Mouse (Mus musculus): ENCODE measurements at regions not wholly inside any gene's neighbourhood (a gene's known extent, or its start where the extent isn't known, plus 50 kb on each side); places are given as distances from the start of the nearest gene placed in this dataset.

DNA sequence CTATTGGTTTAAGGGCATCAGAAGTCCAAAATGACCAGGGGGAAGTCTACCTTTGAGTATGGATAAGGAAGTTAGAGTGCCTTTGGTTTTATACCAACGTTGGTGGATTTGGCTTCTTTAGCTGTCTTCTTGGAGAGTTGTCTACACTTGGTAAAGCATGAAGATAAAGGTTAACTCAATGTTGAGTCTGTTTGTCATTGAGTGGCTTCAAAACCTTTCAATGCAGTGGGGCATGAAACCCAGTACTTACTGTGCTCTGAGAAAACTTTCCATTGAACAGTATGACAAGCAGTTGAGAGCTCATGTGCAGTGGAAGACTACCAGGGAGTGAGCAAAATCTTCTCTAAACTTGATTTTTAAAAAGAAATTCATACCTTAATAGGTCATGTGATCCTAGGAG is 445.7 kb downstream of the Irx1 start:
- Histone ChIP-seq H3K4me1 (ENCODE audit: control insufficient read depth in 1 of 2, insufficient read depth in 2 of 2, low read length in 2 of 2) (no peaks in the 10 kb centered on the region), H3K9me3 (replicated peaks; ENCODE audit: insufficient read depth, low read length) (no peaks in the 10 kb centered on the region), H3K27me3 (ENCODE audit: control insufficient read depth in 1 of 2, insufficient read depth in 2 of 2, low read length in 2 of 2) (no peaks in the 10 kb centered on the region), H3K4me3 (ENCODE audit: control insufficient read depth in 1 of 2, insufficient read depth in 1 of 2, low read depth in 2 of 2, low read length in 2 of 2) (no peak overlapping the region), H3K9ac (ENCODE audit: control insufficient read depth, low read depth, low read length, poor library complexity, severe bottlenecking) (no peak overlapping the region), H3K79me2 (ENCODE audit: control insufficient read depth, insufficient read depth, low read length, poor library complexity) (no peaks in the 10 kb centered on the region), H3K36me3 (ENCODE audit: control insufficient read depth in 1 of 2, insufficient read depth in 2 of 2, low read length in 2 of 2) (no peaks in the 10 kb centered on the region), H3K27ac (ENCODE audit: control insufficient read depth, low read depth, low read length) (no peak overlapping the region)
- no peak for DNase-seq (ENCODE audit: low read depth, low spot score)
- TF ChIP-seq USF1 (IDR thresholded peaks at IDR 0.05; ENCODE audit: low read depth, low read length) (no peak), CHD1 (IDR thresholded peaks at IDR 0.05; ENCODE audit: low read depth, low read length) (no peak), MYC (IDR thresholded peaks at IDR 0.05; ENCODE audit: low read depth, low read length) (no peak), ZC3H11A (IDR thresholded peaks at IDR 0.05; ENCODE audit: low read depth, low read length) (no peak), EP300 (IDR thresholded peaks at IDR 0.05; ENCODE audit: low read depth in 1 of 2, low read length in 2 of 2) (no peak), JUND (IDR thresholded peaks at IDR 0.05; ENCODE audit: low read depth, low read length) (no peak), KAT2A (conservative IDR thresholded peaks at IDR 0.05; ENCODE audit: low read depth, low read length) (no peak), ETS1 (IDR thresholded peaks at IDR 0.05; ENCODE audit: low read depth, low read length) (no peak), UBTF (IDR thresholded peaks at IDR 0.05; ENCODE audit: borderline replicate concordance, insufficient read depth, low read depth, low read length) (no peak), NELFE (IDR thresholded peaks at IDR 0.05; ENCODE audit: low read depth, low read length) (no peak), SIN3A (IDR thresholded peaks at IDR 0.05; ENCODE audit: low read length) (no peak), MXI1 (IDR thresholded peaks at IDR 0.05; ENCODE audit: low read depth, low read length) (no peak), GATA1 (IDR thresholded peaks at IDR 0.05; ENCODE audit: low read depth, low read length) (no peak), POLR2AphosphoS5 (IDR thresholded peaks at IDR 0.05; ENCODE audit: borderline replicate concordance, low read depth, low read length) (no peak)

DNA sequence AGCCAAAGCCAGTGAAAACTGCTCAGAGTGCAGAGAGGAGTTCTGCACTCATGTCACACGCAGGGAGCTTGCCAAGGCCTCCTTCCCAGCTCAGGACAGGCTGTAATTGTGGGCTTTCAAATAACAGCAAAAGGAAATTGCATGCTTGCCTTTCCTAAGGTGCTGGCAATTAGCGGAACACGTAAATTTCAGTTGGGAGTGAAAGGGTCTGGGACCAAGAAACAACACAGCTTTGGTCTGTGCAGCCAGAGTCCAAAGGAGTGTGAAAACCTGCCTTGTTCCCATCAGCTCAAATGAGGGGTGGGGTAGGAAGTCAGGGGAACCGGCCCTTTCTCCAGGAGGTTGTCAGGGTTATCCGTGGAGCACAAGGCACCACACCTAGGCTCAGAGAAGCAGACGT is 450.3 kb downstream of the Irx1 start:
- Histone ChIP-seq H3K27me3 (ENCODE audit: control insufficient read depth in 1 of 2, insufficient read depth in 2 of 2, low read length in 2 of 2) (no peaks in the 10 kb centered on the region), H3K36me3 (ENCODE audit: control insufficient read depth in 1 of 2, insufficient read depth in 2 of 2, low read length in 2 of 2) (no peaks in the 10 kb centered on the region), H3K27ac (ENCODE audit: control insufficient read depth, low read depth, low read length) (no peak overlapping the region), H3K9ac (ENCODE audit: control insufficient read depth, low read depth, low read length, poor library complexity, severe bottlenecking) (no peak overlapping the region), H3K4me3 (ENCODE audit: control insufficient read depth in 1 of 2, insufficient read depth in 1 of 2, low read depth in 2 of 2, low read length in 2 of 2) (no peak overlapping the region), H3K9me3 (replicated peaks; ENCODE audit: insufficient read depth, low read length) (no peaks in the 10 kb centered on the region), H3K4me1 (ENCODE audit: control insufficient read depth in 1 of 2, insufficient read depth in 2 of 2, low read length in 2 of 2) (no peaks in the 10 kb centered on the region), H3K79me2 (ENCODE audit: control insufficient read depth, insufficient read depth, low read length, poor library complexity) (no peaks in the 10 kb centered on the region)
- TF ChIP-seq MYC (IDR thresholded peaks at IDR 0.05; ENCODE audit: low read depth, low read length) (no peak), ZC3H11A (IDR thresholded peaks at IDR 0.05; ENCODE audit: low read depth, low read length) (no peak), GATA1 (IDR thresholded peaks at IDR 0.05; ENCODE audit: low read depth, low read length) (no peak), MAX (IDR thresholded peaks at IDR 0.05; ENCODE audit: low read length) (no peak), ZNF384 (IDR thresholded peaks at IDR 0.05; ENCODE audit: low read depth, low read length) (no peak), TAL1 (IDR thresholded peaks at IDR 0.05; ENCODE audit: low read length) (no peak), NELFE (IDR thresholded peaks at IDR 0.05; ENCODE audit: low read depth, low read length) (no peak), POLR2AphosphoS2 (IDR thresholded peaks at IDR 0.05; ENCODE audit: low read length) (no peak), CHD2 (IDR thresholded peaks at IDR 0.05; ENCODE audit: low read length) (no peak), UBTF (IDR thresholded peaks at IDR 0.05; ENCODE audit: borderline replicate concordance, insufficient read depth, low read depth, low read length) (no peak), MXI1 (IDR thresholded peaks at IDR 0.05; ENCODE audit: low read depth, low read length) (no peak), TBP (IDR thresholded peaks at IDR 0.05; ENCODE audit: low read depth, low read length) (no peak), E2F4 (IDR thresholded peaks at IDR 0.05; ENCODE audit: borderline replicate concordance, low read depth, low read length) (no peak), SIN3A (IDR thresholded peaks at IDR 0.05; ENCODE audit: low read length) (no peak), ETS1 (IDR thresholded peaks at IDR 0.05; ENCODE audit: low read depth, low read length) (no peak), MEF2A (IDR thresholded peaks at IDR 0.05; ENCODE audit: extremely low read depth, insufficient replicate concordance, low read depth, low read length, poor library complexity, severe bottlenecking) (no peak), ZMIZ1 (IDR thresholded peaks at IDR 0.05; ENCODE audit: low read depth, low read length) (no peak), ZKSCAN1 (IDR thresholded peaks at IDR 0.05; ENCODE audit: low read depth, low read length) (no peak), MYB (IDR thresholded peaks at IDR 0.05; ENCODE audit: low read depth, low read length) (no peak), TCF12 (IDR thresholded peaks at IDR 0.05; ENCODE audit: low read depth, low read length) (no peak)
- DNase-seq (ENCODE audit: low read depth, low spot score): no peak
